Mouse (Mus musculus) layer of hippocampus, adult 9-11 months (tissue): ENCODE measurements at regions not wholly inside any gene's neighbourhood (a gene's known extent, or its start where the extent isn't known, plus 50 kb on each side); places are given as distances from the start of the nearest gene placed in this dataset.

ENCODE experiments used
- DNase-seq: peaks from one replicate; pipeline ENCODE4 v3.0.0; 2022

DNA sequence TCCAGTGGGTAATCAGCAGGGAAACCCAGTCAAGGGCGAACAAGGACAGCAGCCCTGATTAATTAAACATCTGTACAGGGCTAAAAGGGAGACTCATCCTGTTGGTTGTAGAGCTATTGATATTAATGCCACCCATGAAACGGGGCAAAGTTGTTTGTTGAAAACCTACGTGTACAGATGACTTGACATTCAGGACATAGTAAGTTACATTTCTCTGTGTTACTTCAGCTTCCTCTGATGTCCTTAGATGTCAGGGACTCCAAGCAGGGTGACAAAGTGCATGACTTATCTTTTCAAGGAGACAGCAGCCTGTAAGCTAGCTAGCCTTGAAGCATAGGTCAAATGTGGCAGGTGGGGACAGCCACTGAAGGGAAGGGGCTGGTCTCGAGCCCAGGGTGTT, 390.5 kb downstream of the Ccdc171 start:
- no peak for DNase-seq

DNA sequence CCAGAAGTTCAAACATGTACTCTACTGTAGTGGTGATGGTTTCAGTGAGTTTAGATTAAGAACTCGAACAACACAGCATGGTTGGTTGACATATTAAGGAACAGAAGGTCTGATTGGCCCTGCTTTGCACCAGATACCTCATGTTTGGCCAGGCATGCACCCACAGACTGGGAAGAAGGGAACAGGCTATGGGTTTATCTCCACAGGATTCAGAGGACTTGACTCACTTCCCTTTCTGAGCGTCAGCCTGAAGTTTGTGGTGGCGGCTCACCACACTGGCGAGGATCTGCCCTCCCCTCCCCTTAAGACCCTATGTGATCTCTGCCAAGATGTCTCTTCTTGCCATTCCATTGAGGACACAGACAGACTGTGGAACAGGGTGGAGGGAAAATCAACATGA, 391.7 kb downstream of the Ccdc171 start:
- no peak for DNase-seq

DNA sequence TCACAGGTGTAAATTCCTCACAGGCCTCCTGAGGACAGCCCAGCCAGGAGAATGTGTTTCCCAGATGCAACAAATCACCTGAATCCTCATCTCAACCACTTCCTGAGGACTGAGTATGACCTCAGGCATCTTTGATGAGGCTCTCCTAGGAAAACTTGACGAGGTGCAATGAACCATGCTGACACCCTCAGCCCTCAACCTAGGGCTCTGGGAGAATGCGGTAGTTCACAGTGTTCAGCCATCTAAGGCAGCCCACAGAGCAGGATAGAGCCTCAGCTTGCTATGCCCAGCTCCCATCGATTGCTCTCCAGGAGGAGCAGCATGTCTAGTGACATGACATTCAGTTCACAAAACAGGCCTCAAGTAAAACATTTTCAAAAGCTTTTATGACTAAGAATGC, 392.7 kb downstream of the Ccdc171 start:
- DNase-seq, result no peak

DNA sequence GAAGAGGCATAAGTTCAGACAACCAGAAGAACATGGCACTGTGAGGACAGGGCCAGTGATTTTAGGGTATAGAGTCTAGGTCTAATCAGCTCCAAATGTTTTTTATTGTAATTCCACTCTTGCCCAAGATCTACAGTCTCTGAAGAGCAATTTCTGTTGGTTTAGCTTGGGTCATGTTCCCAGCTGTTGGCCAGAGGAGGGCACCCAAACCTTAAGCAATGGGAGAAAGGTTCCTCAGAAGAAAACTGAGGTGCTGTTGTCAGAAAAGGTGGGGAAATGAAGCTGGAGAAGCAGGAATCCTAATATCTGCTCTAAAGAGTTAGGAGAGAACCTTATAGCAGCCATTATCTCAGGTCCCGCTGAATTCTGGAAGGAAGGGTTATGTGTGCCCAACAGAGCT, 393.7 kb downstream of the Ccdc171 start:
- no peak for DNase-seq

DNA sequence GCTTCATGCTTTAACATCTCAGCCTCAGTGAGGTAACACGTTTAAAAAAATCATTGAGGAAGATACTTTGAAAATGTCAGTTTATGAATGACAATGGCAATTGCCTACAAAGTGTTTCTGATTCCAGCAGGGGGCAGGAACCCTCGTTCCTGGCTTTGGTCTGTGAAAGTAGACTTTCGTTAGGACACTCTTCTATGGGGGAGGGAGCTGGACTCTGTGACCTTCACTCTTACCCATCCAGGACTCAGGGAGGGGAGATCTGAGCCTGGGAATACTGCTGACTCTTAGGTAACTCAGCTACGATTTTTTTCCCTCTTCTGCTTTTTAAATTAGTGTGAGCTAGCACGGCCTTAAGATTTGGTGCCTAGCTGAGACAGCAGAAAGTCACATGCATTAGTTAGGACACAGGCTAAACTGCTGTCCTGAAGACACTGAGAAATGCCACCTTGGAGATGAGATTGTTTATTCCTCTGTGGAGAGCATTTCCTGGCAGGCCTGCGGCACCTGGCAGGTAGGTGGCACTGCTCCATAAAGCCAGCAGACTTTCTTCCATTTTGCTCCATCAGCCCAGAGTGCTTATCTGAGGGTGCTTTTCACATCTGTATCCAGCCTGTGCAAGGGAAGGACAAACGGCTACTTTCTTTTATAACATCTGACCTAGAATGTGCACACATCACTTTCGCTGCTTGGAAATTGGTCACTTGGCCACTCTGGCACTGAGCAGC, 399.9 kb downstream of the Ccdc171 start:
- no peak for DNase-seq

DNA sequence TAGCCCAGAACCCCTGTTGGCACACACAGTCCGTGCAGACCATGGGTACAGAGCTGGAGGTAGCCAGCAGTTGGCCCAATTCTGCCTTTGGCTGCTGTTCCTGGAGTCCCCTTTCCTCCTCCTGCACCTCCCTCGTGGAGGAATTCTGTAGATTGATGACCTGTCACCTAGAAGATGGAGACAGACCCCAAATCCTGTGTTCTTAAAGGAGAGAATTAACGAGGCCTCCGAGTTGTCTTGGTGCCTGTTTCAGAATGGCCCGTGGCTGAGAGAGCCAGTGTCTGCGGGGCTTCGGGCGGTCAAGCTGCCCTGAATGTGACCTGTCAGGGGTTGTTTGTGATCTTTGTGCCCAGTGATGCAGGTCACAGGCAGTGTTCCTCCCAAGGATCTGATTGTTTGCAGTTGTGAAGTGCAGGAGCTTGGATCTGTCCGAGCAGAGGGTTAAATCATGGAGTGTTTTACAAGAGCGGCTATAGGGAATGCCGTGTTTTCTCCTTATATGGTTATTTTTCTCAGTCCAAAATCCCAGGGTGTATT, 400.9 kb downstream of the Ccdc171 start:
- no peak for DNase-seq

DNA sequence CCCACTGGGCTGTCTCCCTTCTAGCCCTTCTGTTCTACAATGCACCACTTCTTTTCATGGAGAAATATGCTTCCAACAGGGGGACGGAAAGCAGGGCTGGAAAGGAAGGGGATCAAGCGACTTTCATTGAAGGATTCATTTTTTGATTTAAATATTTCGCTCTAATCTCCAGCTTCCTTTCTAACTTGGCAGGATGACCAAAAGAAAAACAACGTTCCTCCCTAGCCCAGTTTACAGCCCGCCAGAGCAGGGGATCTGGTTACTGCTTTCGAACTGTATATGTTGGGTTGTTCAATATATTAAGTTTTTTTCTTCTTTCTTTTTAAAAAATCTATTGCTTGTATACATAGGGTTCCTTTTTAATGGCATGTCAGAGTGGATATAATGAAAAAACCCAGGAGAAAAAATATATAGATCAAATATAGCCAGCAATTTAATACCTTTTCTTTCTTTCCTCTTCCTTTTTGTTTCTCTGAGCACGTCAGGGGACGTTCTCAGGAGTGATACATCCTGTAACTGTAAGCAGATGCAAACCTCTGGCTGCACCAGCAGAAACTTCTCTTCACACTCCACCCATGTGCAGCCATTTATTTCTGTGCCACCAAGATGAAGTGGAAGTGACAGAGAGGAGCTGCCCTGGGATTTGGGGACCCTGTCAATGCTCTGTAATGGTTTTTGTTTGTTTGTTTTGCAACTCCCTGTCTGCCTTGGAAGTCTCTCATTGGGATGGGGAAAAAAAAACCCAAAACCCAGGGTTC, 406.7 kb downstream of the Ccdc171 start:
- no peak for DNase-seq

DNA sequence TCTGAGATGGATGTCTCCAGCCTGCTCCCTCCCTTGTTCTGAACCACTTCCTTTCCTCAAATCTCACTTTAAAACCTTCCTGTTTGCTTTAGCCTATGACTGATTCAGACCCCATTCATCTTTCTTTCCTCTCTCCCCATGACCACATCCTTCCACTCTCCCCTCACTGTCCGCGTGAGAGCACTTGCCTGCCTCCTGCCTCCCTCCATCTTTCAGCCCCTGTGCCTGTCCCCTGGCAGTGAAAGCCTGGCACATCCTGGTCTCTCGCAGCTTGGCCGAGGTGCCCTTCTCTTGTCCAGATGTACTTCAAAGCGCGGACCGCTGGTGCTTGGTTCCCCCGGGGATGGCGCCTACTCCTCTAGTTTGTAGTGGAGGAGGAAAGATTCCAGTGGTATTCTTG, 416.3 kb downstream of the Ccdc171 start:
- no peak for DNase-seq

DNA sequence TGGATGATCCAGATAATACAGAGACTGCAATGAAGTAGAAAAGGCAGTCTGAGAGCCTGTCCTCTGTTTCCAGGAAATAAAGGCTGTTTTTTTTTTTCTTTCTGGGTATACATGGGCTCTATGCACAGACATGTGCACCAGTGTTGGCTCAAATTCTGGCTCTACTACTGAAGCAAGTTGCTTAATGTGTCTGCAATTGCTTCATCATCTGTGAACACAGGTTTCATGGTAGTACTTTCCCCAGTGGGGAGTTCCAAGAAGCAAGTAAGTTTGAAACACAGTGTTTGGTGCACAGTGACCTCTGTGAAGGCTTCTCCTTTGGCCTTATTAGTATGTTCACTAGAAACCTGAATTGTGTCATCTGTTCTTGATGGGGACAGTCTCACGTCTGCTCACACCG, 424.3 kb downstream of the Ccdc171 start:
- no peak for DNase-seq

DNA sequence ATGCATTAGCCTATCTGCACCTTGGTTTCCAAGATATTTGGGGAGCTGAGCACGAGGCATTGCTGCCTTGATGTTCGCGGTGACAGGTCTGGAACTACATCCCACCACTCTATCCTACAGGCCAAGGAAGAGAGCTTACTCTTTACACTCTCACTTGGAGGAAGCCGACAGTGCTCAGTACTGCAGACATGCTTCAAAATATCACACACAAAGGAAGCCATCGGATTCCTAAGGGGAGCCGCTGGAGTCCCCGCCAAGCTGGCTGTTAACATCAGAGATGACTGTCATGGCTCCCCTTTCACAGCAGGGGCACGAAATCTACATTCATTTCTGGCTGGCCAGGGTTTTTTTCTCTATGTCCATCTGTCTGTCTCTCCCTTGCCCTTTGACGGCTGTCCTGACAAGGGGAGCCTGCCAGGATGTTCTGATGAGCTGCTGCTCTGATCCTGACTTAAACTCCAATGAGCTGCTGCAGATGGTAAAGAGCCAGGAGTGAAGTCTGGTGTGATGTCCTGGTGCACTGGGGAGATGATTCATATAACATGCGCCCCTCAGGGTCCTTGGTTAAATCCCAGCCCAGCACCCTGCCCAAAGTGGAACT, 425.6 kb downstream of the Ccdc171 start:
- DNase-seq, result no peak

DNA sequence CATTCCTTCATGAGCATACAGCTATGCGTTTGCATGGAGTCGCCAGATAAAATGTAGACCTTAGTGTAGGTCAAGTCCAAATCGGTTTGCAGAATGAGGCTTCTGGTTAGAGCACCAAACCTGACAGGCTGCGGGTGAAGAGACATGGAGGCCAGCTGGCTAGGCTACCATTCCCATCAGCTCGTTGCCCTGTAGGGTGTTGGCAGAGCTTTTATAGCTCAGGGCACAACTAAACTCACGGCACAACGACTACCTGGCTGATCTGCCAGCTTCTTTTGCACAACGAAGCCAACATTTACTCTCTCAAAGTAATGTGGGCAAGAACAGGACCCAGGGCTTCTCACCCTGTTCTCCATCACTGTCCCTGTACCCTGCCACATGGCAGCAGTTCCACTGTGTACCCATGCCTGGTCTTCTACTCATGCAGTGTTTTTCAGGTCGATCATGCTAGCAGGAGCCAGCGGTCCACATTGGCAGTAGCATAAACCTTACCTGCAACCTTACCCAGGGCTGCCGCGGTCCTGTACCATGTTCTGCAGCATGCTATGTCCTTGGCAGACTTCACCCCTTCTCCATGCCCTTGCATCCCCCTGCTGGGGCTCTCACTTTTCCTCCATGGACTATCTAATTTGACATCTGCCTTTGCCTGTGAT, 431.0 kb downstream of the Ccdc171 start:
- no peak for DNase-seq

DNA sequence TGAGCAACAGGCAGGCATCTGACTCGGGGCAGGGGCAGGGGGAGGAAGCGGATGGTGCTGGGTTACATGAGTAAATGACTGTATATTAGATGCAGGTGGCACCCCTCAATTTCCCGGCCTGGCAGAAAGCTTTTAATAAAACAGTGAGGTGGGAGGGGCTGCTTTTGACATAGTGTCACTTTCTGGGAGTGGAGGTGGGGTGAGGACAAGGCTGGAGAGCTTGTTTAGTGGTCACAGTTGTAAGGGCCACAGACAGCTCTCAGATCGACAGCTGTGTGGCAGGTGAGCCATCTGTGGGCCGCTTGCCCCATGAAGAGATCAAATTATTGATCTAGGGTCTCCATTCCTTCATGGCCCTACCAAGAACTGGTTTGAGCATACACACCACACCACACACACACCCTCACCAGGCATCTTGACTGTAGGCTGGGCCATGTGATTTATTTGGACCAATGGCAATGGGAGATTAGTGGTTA, 431.9 kb downstream of the Ccdc171 start:
- DNase-seq, result no peak

DNA sequence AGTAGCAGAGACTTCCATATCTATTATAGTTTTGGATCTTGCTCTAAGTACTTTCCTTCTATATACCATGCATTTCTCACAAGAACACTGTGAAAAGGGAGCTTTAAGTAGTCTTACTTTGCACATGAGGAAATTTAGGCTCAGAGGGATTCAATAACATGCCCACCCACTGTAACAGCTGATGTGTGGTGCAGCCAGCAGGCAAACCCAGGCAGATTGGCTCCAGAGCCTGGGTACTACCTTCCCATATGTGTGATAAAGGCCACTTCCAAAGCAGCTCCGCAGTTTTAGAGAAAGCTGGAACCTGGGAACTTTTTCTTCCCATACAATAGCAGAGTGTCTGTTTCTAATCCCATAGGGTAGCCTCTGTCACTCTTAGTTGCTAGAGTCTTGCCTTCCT, 441.6 kb downstream of the Ccdc171 start:
- DNase-seq, result peak; percentile 68

DNA sequence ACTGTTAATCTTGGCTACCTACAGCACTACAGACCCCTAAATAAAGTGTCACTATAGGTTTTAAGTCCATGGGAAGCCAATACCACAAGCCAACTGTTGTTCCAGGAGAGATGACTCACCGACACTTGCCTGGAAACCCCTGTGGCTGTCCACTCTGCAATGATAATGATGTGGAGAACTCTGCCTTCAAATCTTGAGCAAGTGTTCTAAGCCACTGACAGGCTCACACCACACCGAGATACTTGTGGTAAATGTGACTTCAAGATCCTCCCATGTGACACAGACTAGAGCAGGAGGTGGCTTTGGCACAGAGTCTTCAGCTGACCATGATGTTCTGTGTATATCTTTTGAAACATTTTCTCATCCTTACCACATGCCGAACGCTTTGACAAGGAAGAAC, 447.8 kb downstream of the Ccdc171 start:
- DNase-seq, result no peak

DNA sequence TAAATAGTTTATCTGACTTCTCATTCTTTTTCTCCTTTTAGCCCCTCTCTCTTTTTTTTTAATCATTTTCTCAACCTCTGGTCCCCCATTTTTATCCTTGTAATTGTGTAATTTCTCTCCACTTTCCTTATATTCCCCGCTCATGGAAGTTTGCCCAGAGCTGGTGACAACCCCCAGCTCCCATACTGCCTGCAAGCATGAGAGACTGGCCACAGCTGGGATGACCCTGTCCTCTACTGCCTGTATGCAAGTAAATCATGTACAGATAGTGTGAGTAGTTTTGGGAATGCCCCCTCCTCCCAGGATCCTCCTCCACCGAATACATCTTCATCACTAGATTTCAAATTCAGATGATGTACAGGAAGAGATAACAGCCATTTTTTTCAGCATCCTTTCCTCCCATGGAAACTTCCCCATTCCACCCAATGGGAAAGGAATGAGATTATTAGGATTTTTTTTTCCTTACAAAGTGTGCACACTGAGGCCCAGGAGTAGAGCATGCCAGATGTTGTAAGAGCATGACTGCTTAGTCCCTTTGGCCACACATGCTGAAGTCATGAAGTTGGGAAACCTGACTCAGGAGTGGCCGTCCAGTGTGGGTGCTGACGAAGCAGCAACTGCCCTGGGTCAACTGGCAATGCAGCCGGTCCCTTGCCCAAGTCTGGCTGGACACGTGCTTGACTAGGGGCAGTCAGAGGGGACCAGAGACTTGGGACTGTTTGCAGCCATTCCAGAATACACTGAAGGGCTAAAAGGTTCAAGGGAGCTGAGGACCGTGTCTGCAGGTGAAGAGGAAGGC, 449.1 kb downstream of the Ccdc171 start:
- no peak for DNase-seq

DNA sequence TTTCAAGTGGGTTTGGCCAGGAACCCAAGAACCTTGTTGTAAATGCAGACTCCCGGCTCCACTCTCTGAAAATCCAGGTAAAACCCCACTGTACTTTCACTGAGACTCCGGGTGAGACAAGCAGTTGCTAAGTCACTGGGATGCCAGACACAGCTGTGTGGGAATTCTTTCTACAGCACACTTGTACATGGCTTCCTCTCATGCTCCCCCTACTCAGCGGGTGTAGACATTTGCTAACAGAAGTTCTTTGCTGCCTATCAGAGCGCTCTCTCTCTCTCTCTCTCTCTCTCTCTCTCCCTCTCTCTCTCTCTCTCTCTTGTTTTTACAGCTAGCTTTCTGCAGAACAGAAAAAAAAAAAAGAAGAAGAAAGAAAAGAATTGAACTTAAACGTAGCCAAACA, 450.2 kb downstream of the Ccdc171 start:
- DNase-seq, result no peak

DNA sequence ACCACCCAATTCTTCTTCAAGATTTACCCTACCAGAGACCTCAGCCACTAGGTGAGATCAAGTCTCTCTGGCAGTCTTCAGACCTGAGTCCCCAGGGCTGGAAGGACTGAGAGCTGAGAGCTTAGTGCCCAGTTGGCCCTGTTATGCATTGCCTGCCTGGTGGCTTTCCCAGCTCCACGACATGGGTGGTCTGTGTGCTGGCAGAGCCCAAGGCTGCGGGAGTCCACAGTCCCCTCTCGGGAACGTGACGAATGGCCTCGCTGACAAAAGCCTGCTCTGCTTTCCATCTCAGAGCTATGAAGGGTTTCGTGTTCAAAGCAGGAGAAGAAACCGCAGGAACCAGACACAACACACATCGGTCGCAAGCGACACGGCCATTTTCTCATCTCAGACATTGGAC, 450.7 kb downstream of the Ccdc171 start:
- no peak for DNase-seq

DNA sequence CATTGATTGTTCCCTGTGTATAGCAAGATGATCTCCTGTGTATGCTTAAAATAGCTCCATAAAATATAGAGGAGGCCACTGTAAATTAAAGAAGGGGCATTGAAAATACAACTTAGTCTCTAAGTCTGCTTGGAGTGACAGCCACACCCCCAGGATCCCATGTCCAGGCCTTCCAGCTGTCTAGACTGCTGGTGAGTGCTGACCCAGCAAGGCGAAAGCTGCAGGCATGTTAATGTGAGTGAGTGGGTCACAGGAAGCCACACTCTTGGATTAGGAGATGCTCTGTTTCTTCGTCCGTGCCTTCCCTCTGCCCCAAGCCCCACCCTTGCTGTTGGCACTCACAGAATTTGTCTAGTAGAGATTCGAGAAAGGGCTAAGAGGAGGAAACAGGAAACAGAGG, 453.7 kb downstream of the Ccdc171 start:
- DNase-seq, result no peak

DNA sequence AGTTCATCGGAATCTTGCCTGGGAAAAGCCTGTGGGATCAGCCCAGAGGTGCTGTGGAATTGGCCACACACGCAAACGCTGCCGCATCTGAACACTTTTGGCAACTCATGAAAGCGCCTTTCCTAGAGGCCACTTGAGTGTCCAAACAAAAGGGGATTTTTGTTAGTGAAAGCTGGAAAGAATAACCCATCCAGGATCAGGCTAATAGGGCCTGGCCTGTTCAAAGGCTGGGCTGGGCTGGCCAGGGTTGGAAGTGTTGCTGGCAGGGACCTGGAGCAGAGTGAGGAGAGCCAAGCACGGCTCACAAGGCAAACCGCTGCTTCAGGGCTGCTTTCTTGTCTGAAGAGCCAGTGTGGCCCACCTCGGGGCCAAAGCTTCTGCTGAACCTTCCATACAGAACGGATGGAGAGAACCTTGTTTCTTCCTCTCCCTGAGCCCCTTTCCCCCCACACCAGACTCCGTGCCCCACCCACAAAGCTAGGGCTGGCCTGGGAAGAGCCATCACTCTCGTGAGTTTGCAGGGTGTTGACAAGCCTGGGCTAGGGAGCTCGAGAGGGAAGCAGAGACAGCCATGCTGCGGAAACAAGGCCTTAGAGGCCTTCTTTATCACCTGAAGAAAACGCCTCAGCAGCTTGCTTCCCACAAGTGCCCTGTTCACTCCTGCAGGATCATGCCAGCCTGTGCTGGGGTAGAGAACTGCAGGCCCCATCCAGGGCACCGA, 459.5 kb downstream of the Ccdc171 start:
- DNase-seq, result peak; percentile 6

DNA sequence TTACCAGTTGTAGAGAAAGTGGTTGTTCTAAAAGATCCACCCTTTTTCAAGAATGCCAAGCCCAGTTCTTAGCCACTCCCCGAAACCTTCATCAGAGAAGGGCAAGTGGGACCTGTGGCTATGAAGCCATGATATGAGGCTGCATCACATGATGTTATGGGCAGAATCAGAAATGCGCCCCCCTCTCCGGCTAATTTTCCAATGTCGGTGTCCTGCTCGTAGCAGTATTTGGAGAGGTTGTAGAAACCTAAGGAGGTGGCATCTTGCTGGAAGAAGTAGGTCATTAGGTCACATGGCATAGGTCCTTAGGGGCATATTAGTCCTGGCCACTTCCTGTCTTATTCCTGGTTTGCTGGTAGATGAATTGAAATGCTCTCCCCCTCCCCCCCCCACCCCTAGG, 460.1 kb downstream of the Ccdc171 start:
- DNase-seq, result no peak

DNA sequence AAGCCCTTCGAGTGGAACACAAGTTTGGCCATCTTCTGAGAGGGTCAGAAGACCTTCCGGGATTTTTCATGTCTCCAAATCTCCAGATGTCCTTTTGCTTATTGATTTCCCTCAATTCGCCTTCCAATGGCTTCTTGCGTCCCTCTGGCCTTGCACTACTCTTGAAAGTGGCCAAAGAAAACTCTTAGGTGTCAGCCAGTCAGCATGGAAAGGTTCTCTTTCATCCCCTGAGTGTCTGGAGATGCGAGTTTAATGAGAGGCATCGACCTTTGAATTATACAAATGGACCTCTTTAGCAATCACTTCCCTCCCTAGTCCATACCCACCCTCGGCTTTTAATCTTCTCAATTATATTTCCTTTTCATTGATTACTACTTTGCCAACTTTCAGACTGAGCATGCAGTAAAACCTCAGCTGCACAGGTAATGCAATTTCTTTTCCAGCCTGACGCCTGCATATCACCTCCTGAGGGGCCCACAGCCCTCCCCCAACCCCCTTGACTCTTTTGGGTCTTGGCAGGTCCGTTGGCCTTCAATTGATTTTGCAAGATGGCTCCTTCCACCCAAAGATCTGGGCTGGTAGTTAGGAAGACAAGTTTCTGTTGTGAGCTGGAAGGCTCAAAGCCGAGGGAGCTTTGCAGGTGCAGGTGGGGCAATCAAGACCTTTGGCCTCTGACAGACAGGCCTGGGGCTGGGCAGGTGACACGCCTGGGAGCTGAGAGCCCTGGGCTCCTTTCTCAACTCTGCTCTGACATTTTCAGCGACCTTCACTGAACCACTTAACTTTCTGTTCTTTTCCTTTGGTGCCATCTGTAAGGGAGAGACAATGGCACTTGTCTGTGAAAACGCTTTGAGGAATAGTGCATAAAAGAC, 461.8 kb downstream of the Ccdc171 start:
- DNase-seq, result no peak
